Mouse (Mus musculus): ENCODE results near the gene Bend5. TPM values are rescaled to one million over a fixed set of nuclear protein-coding genes. Genes with fewer than 3 reads are reported as not detected.

The Bend5 gene
- total and polyA plus RNA-seq, 3 experiments = not detected

DNA sequence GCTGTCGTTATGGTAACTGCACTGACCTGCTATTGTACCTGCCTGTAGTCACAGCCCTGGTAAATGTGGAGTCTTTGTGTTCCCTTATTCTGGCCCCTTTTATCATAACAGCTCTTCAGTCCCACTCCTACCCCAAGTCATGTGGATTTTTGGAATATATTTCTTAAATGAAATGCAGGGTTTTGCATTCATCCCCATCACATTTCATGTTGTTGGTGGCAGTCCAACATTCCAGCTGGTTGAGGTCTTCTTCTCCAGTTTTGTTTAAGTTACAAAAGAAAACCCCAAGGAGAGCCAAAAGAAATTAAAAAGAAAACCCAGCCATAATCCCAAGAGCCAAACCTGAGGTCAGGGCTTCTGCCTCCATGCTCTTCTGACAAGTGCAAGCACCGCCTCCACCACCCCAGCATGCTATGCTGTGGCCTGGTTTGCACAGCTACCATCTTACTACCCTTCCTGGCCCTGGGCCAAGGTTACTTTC lies 52.5 kb downstream of the Bend5 start:
- Histone ChIP-seq H3K4me1 (ENCODE audit: control insufficient read depth in 1 of 2, insufficient read depth in 2 of 2, low read length in 2 of 2) (no peaks in the 10 kb centered on the region), H3K9me3 (replicated peaks; ENCODE audit: insufficient read depth, low read length) (no peaks in the 10 kb centered on the region), H3K27ac (ENCODE audit: control insufficient read depth, low read depth, low read length) (no peak overlapping the region), H3K27me3 (ENCODE audit: control insufficient read depth in 1 of 2, insufficient read depth in 2 of 2, low read length in 2 of 2) (no peaks in the 10 kb centered on the region), H3K36me3 (ENCODE audit: control insufficient read depth in 1 of 2, insufficient read depth in 2 of 2, low read length in 2 of 2) (no peaks in the 10 kb centered on the region), H3K4me3 (ENCODE audit: control insufficient read depth in 1 of 2, insufficient read depth in 1 of 2, low read depth in 2 of 2, low read length in 2 of 2) (no peak overlapping the region), H3K9ac (ENCODE audit: control insufficient read depth, low read depth, low read length, poor library complexity, severe bottlenecking) (no peak overlapping the region), H3K79me2 (ENCODE audit: control insufficient read depth, insufficient read depth, low read length, poor library complexity) (no peaks in the 10 kb centered on the region)
- TF ChIP-seq KAT2A (conservative IDR thresholded peaks at IDR 0.05; ENCODE audit: low read depth, low read length) = no peak
- no peak for TF ChIP-seq MYC (IDR thresholded peaks at IDR 0.05; ENCODE audit: low read depth, low read length)
- TF ChIP-seq JUND (IDR thresholded peaks at IDR 0.05; ENCODE audit: low read depth, low read length) = no peak
- TF ChIP-seq POLR2AphosphoS5 (IDR thresholded peaks at IDR 0.05; ENCODE audit: borderline replicate concordance, low read depth, low read length) = no peak
- no peak for TF ChIP-seq HCFC1 (IDR thresholded peaks at IDR 0.05; ENCODE audit: low read depth, low read length)
- TF ChIP-seq MAX (IDR thresholded peaks at IDR 0.05; ENCODE audit: low read length) = no peak
- TF ChIP-seq TBP (IDR thresholded peaks at IDR 0.05; ENCODE audit: low read depth, low read length) = no peak
- TF ChIP-seq ZC3H11A (IDR thresholded peaks at IDR 0.05; ENCODE audit: low read depth, low read length) = no peak
- no peak for TF ChIP-seq MAFK (IDR thresholded peaks at IDR 0.05; ENCODE audit: borderline replicate concordance, low read depth, low read length)
- TF ChIP-seq ELF1 (IDR thresholded peaks at IDR 0.05; ENCODE audit: low read depth, low read length) = no peak
- no peak for TF ChIP-seq SMC3 (IDR thresholded peaks at IDR 0.05; ENCODE audit: low read depth, low read length)
- DNase-seq (ENCODE audit: low read depth, low spot score) = no peak

- H3K4me3 ChIP-seq (ENCODE audit: control insufficient read depth in 1 of 2, insufficient read depth in 1 of 2, low read depth in 2 of 2, low read length in 2 of 2) = no peak overlapping the region
- H3K36me3 ChIP-seq (ENCODE audit: control insufficient read depth in 1 of 2, insufficient read depth in 2 of 2, low read length in 2 of 2) = no peaks in the 10 kb centered on the region
- TF ChIP-seq KAT2A (conservative IDR thresholded peaks at IDR 0.05; ENCODE audit: low read depth, low read length) = no peak
- TF ChIP-seq NRF1 (IDR thresholded peaks at IDR 0.05; ENCODE audit: insufficient read depth, low read depth, low read length, poor library complexity, severe bottlenecking) = no peak
- TF ChIP-seq ELF1 (IDR thresholded peaks at IDR 0.05; ENCODE audit: low read depth, low read length) = no peak
- no peak for TF ChIP-seq ZKSCAN1 (IDR thresholded peaks at IDR 0.05; ENCODE audit: low read depth, low read length)
- TF ChIP-seq POLR2A (IDR thresholded peaks at IDR 0.05; ENCODE audit: control insufficient read depth in 1 of 2, insufficient read depth in 1 of 2, low read depth in 1 of 2, low read length in 2 of 2, poor library complexity in 1 of 2) = no peak
- TF ChIP-seq UBTF (IDR thresholded peaks at IDR 0.05; ENCODE audit: borderline replicate concordance, insufficient read depth, low read depth, low read length) = no peak
- TF ChIP-seq HCFC1 (IDR thresholded peaks at IDR 0.05; ENCODE audit: low read depth, low read length) = no peak
- no peak for TF ChIP-seq MAZ (IDR thresholded peaks at IDR 0.05; ENCODE audit: low read depth, low read length)
- no peak for TF ChIP-seq TCF12 (IDR thresholded peaks at IDR 0.05; ENCODE audit: low read depth, low read length)
- no peak for TF ChIP-seq ETS1 (IDR thresholded peaks at IDR 0.05; ENCODE audit: low read depth, low read length)
- no peak for TF ChIP-seq MEF2A (IDR thresholded peaks at IDR 0.05; ENCODE audit: extremely low read depth, insufficient replicate concordance, low read depth, low read length, poor library complexity, severe bottlenecking)
- TF ChIP-seq ZMIZ1 (IDR thresholded peaks at IDR 0.05; ENCODE audit: low read depth, low read length) = no peak
- TF ChIP-seq NELFE (IDR thresholded peaks at IDR 0.05; ENCODE audit: low read depth, low read length) = no peak
- TF ChIP-seq TBP (IDR thresholded peaks at IDR 0.05; ENCODE audit: low read depth, low read length) = no peak
- no peak for TF ChIP-seq ZC3H11A (IDR thresholded peaks at IDR 0.05; ENCODE audit: low read depth, low read length)
These were observed 53.0 kb downstream of the Bend5 start for GRCm38 (mm10) chr4:111467796-111468195.

More at GRCm38 (mm10) chr4:111467796-111468195, 53.0 kb downstream of the Bend5 start:
- Histone ChIP-seq H3K27me3 (ENCODE audit: control insufficient read depth in 1 of 2, insufficient read depth in 2 of 2, low read length in 2 of 2) (no peaks in the 10 kb centered on the region), H3K4me1 (ENCODE audit: control insufficient read depth in 1 of 2, insufficient read depth in 2 of 2, low read length in 2 of 2) (no peaks in the 10 kb centered on the region), H3K27ac (ENCODE audit: control insufficient read depth, low read depth, low read length) (no peak overlapping the region), H3K79me2 (ENCODE audit: control insufficient read depth, insufficient read depth, low read length, poor library complexity) (no peaks in the 10 kb centered on the region), H3K9me3 (replicated peaks; ENCODE audit: insufficient read depth, low read length) (no peaks in the 10 kb centered on the region), H3K9ac (ENCODE audit: control insufficient read depth, low read depth, low read length, poor library complexity, severe bottlenecking) (no peak overlapping the region)
- DNase-seq (ENCODE audit: low read depth, low spot score) = no peak
